Mouse (Mus musculus) bone marrow, adult 2 months (tissue): ENCODE data around the gene Slc30a3.

ENCODE experiments used
- CTCF ChIP-seq: fragments of 200-500 bp; IDR thresholded peaks from 2 replicates; pipeline ENCODE4 v1.5.1; 2011; ENCODE audit warnings: low read length, control low read depth; ENCODE audit not compliant: control insufficient read depth, insufficient read depth
- POLR2A ChIP-seq: fragments of 200-500 bp; IDR thresholded peaks from 2 replicates; pipeline ENCODE4 v1.6.1; 2011; ENCODE audit warnings: low read depth, mild to moderate bottlenecking, control low read depth, low read length, borderline replicate concordance; ENCODE audit not compliant: control insufficient read depth

DNA sequence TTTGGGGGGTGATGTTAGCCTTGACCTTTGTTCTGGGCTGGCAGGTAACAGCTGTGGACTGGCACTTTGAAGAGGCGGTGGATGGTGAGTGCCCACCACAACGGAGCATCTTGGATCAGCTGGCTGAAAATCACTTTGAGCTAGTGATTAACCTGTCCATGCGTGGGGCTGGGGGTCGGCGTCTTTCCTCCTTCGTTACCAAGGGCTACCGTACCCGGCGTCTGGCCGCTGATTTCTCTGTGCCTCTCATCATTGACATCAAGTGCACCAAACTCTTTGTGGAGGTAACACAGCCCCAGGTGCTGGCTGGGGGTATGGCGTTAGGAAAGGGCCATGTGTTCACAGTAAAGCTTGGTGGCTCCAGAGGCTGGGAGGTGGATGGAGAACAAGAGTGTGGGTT is 36.2 kb downstream of the Slc30a3 start:
- TF ChIP-seq POLR2A (no peak), CTCF (no peak)
